Mouse (Mus musculus): ENCODE measurements around the gene Ganab.

DNA sequence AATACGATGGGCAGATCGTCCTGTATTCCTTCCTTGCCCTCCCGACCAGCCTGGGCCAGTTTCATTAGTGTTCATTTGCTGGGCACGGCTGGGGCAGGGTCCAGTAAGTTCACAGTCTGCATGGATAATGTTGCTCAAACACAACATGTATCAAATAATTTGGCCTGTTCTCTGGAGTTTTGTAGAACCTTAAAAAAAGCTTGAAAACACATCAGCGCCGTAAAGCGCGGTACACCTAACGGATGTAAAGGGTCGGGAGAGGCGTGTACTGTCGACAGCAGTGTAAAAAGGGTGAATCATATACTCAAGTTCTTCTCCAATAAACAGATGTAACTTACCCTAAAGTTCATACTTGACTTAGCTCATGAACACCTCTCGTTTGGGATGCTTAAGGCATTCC is 705 bp downstream of the Ganab start:
- TF ChIP-seq POLR2A (IDR thresholded peaks at IDR 0.05; ENCODE audit: low read depth, low read length) = no peak
- TF ChIP-seq CTCF (IDR thresholded peaks at IDR 0.05; ENCODE audit: extremely low read depth, insufficient read length, insufficient replicate concordance, low read depth, low read length) = no peak

Data from small intestine, adult 2 months (tissue).